Mouse (Mus musculus) ES-E14 (cell line): ENCODE results near the gene Rpl18a.
"Not testable (repeated sequence)": the region's sequence is repeated elsewhere in the genome, so short reads cannot be mapped to it uniquely, and the experiment has no call there.

Experiments used
- HCFC1 ChIP-seq: IDR thresholded peaks from 2 replicates; pipeline ENCODE4 v1.6.1; 2012; ENCODE audit warnings: low read length, inconsistent platforms, borderline replicate concordance; ENCODE audit not compliant: insufficient read depth
- MAFK ChIP-seq: IDR thresholded peaks from 2 replicates; pipeline ENCODE4 v1.6.1; 2014; ENCODE audit warnings: mild to moderate bottlenecking, low read depth, low read length, inconsistent platforms; ENCODE audit not compliant: insufficient read depth
- ZC3H11A ChIP-seq: IDR thresholded peaks from 2 replicates; pipeline ENCODE4 v1.6.1; 2012; ENCODE audit warnings: low read depth, mild to moderate bottlenecking, inconsistent platforms, low read length, borderline replicate concordance
- ZNF384 ChIP-seq: IDR thresholded peaks from 2 replicates; pipeline ENCODE4 v1.6.1; 2012; ENCODE audit warnings: low read depth, low read length, inconsistent platforms

GRCm38 (mm10) chr8:70895571-70896259 lies 1.5 kb downstream of the Rpl18a start:
- TF ChIP-seq MAFK, ZC3H11A, HCFC1, ZNF384: not testable (repeated sequence)
